Mouse (Mus musculus): ENCODE measurements around the gene Elk4. TPM values are rescaled to one million over a fixed set of nuclear protein-coding genes. Genes with fewer than 3 reads are reported as not detected.
A peak's percentile ranks its signal among the peaks of the same experiment; 100 is the strongest.

Gene Elk4
- total and polyA plus RNA-seq, 3 experiments = 16.8 to 18.9 (median 17.4) TPM

- peak; percentile 58 for DNase-seq (ENCODE audit: extremely low read depth)
- Histone ChIP-seq H3K27ac (ENCODE audit: insufficient read depth, low read depth) (peak overlapping the region; percentile 71), H3K9me3 (replicated peaks; ENCODE audit: low read length) (no peaks in the 10 kb centered on the region), H3K79me2 (replicated peaks; ENCODE audit: control insufficient read depth, extremely low read depth, insufficient read depth, poor library complexity, severe bottlenecking) (peaks cover 29% of the 10 kb centered on the region), H3K4me3 (replicated peaks in 1 of 3; ENCODE audit: low read depth in 2 of 3, low read length in 2 of 3, poor library complexity in 1 of 3) (no peak overlapping the region), H3K36me3 (replicated peaks in 1 of 2; ENCODE audit: control insufficient read depth in 1 of 2, insufficient read depth in 1 of 2, low read length in 1 of 2) (peaks cover 57 to 86% of the 10 kb centered on the region in 2 experiments), H3K4me1 (ENCODE audit: control insufficient read depth in 1 of 2, insufficient read depth in 2 of 2) (peaks cover 34 to 91% of the 10 kb centered on the region in 2 experiments), H3K4me2 (ENCODE audit: insufficient read depth, low read depth, poor library complexity, severe bottlenecking) (peak overlapping the region; percentile 75), H3K9ac (ENCODE audit: insufficient read depth, low read depth) (no peak overlapping the region; the same call in 1 of the 2 replicates), H3K27me3 (replicated peaks) (no peaks in the 10 kb centered on the region)
- in situ Hi-C loops (cut with MboI; ENCODE audit: low pct_ligation_motif_present, low pct_unique_long_range_greater_than_20kb, low sequenced_read_pairs) = no loop called here
- no peak for TF ChIP-seq MAFK (IDR thresholded peaks at IDR 0.05; ENCODE audit: insufficient replicate concordance, low read length)
- TF ChIP-seq PAX5 (IDR thresholded peaks at IDR 0.05; ENCODE audit: low read length) = no peak
- TF ChIP-seq ETS1 (conservative IDR thresholded peaks at IDR 0.05; ENCODE audit: low read depth, low read length) = peak; percentile 74
- no peak for TF ChIP-seq USF2 (conservative IDR thresholded peaks at IDR 0.05; ENCODE audit: low read depth, low read length)
- TF ChIP-seq POLR2AphosphoS2 (IDR thresholded peaks at IDR 0.05; ENCODE audit: low read depth, low read length) = no peak
- TF ChIP-seq SIN3A (IDR thresholded peaks at IDR 0.05; ENCODE audit: low read length) = peak; percentile 88
- TF ChIP-seq JUND (conservative IDR thresholded peaks at IDR 0.05; ENCODE audit: low read depth, low read length) = no peak
- no peak for TF ChIP-seq JUN (IDR thresholded peaks at IDR 0.05; ENCODE audit: insufficient read depth, low read depth, low read length)
- TF ChIP-seq MYC (IDR thresholded peaks at IDR 0.05; ENCODE audit: low read depth, low read length) = 0 out of 2 replicates have a peak, but pooled peaks have one; percentile 27
- no peak for TF ChIP-seq HCFC1 (IDR thresholded peaks at IDR 0.05; ENCODE audit: low read depth, low read length)
- peak; percentile 59 for TF ChIP-seq IRF4 (IDR thresholded peaks at IDR 0.05; ENCODE audit: low read depth, low read length)
- no peak for TF ChIP-seq TBP (conservative IDR thresholded peaks at IDR 0.05; ENCODE audit: low read depth, low read length)
- TF ChIP-seq BHLHE40 (IDR thresholded peaks at IDR 0.05; ENCODE audit: low read depth, low read length) = peak; percentile 47; the same call in 1 of the 2 replicates
- TF ChIP-seq EP300 (IDR thresholded peaks at IDR 0.05; ENCODE audit: low read length) = peak; percentile 69
- TF ChIP-seq MAZ (IDR thresholded peaks at IDR 0.05; ENCODE audit: low read depth, low read length) = no peak
- no peak for TF ChIP-seq RAD21 (IDR thresholded peaks at IDR 0.05; ENCODE audit: low read depth, low read length)
- TF ChIP-seq MEF2A (IDR thresholded peaks at IDR 0.05; ENCODE audit: borderline replicate concordance, low read depth, low read length) = peak; percentile 33; the same call in 1 of the 2 replicates
- peak; percentile 86 for TF ChIP-seq TCF12 (IDR thresholded peaks at IDR 0.05; ENCODE audit: low read depth, low read length)
- TF ChIP-seq UBTF (IDR thresholded peaks at IDR 0.05; ENCODE audit: low read depth, low read length) = no peak
- peak; percentile 40; the same call in 1 of the 2 replicates for TF ChIP-seq MAX (IDR thresholded peaks at IDR 0.05; ENCODE audit: low read length)
- no peak for TF ChIP-seq POLR2A (IDR thresholded peaks at IDR 0.05; ENCODE audit: low read depth, low read length)
- no peak for TF ChIP-seq ZKSCAN1 (IDR thresholded peaks at IDR 0.05; ENCODE audit: borderline replicate concordance, low read depth, low read length)
- no peak for TF ChIP-seq USF1 (IDR thresholded peaks at IDR 0.05; ENCODE audit: low read depth, low read length)
- TF ChIP-seq CHD1 (IDR thresholded peaks at IDR 0.05; ENCODE audit: low read depth, low read length) = no peak
- TF ChIP-seq NELFE (IDR thresholded peaks at IDR 0.05; ENCODE audit: low read depth, low read length) = no peak
- TF ChIP-seq MXI1 (IDR thresholded peaks at IDR 0.05; ENCODE audit: low read depth, low read length) = peak; percentile 77; the same call in 1 of the 2 replicates
- no peak for TF ChIP-seq GABPA (IDR thresholded peaks at IDR 0.05; ENCODE audit: insufficient replicate concordance, low read depth, low read length)
- TF ChIP-seq E2F4 (IDR thresholded peaks at IDR 0.05; ENCODE audit: insufficient replicate concordance, low read depth, low read length) = no peak
- TF ChIP-seq ZC3H11A (IDR thresholded peaks at IDR 0.05; ENCODE audit: low read depth, low read length) = no peak
- TF ChIP-seq ZNF384 (IDR thresholded peaks at IDR 0.05; ENCODE audit: low read depth, low read length) = no peak
- peak; percentile 75; the same call in 1 of the 2 replicates for TF ChIP-seq RCOR1 (conservative IDR thresholded peaks at IDR 0.05; ENCODE audit: low read depth, low read length)
- no peak; the same call in 1 of the 2 replicates for TF ChIP-seq SMC3 (IDR thresholded peaks at IDR 0.05; ENCODE audit: low read depth, low read length)
- no peak for TF ChIP-seq CTCF (conservative IDR thresholded peaks at IDR 0.05 in 1 of 2, IDR thresholded peaks at IDR 0.05 in 1 of 2; ENCODE audit: low read depth in 2 of 2, low read length in 2 of 2)
- TF ChIP-seq ZMIZ1 (IDR thresholded peaks at IDR 0.05; ENCODE audit: low read depth, low read length) = no peak
- TF ChIP-seq KAT2A (IDR thresholded peaks at IDR 0.05; ENCODE audit: insufficient replicate concordance, low read length) = no peak
- TF ChIP-seq ELF1 (IDR thresholded peaks at IDR 0.05; ENCODE audit: low read depth, low read length) = no peak
- no peak for TF ChIP-seq CHD2 (IDR thresholded peaks at IDR 0.05; ENCODE audit: low read length)
- peak; percentile 68 for TF ChIP-seq NRF1 (IDR thresholded peaks at IDR 0.05; ENCODE audit: low read depth, low read length)
- dilution Hi-C loops (cut with MboI; ENCODE audit: extremely low pct_ligation_motif_present, extremely low pct_unique_long_range_greater_than_20kb, low sequenced_read_pairs) = no loop called here
Measured at GRCm38 (mm10) chr1:132028413-132028812, 21.0 kb downstream of the Elk4 start.
